Mouse (Mus musculus) kidney, adult 2 months (tissue): ENCODE measurements around the gene Utp6. TPM values are rescaled to one million over a fixed set of nuclear protein-coding genes. Genes with fewer than 3 reads are reported as not detected.
"Not testable (repeated sequence)": the region's sequence is repeated elsewhere in the genome, so short reads cannot be mapped to it uniquely, and the experiment has no call there.

Source experiments
- DNase-seq: peaks from one replicate; pipeline ENCODE4 v3.0.0; 2021
- H3K27ac ChIP-seq: fragments of 200-500 bp; 2 replicates; pipeline ENCODE4 v1.5.1; 2012; ENCODE audit warnings: low read depth, low read length, control low read depth, inconsistent platforms; ENCODE audit not compliant: insufficient read depth
- H3K27me3 ChIP-seq: fragments of 200-500 bp; replicated peaks from 2 replicates; pipeline ENCODE4 v1.6.1; 2012; ENCODE audit warnings: mild to moderate bottlenecking, moderate library complexity, low read length, inconsistent platforms; ENCODE audit not compliant: control insufficient read depth, insufficient read depth
- H3K36me3 ChIP-seq: fragments of 200-500 bp; 2 replicates; pipeline ENCODE4 v1.6.1; 2012; ENCODE audit warnings: mild to moderate bottlenecking, moderate library complexity, low read length, inconsistent platforms; ENCODE audit not compliant: control insufficient read depth, insufficient read depth
- H3K4me1 ChIP-seq: fragments of 200-500 bp; 2 replicates; pipeline ENCODE4 v1.6.1; 2011; ENCODE audit warnings: low read length; ENCODE audit not compliant: control insufficient read depth, insufficient read depth
- H3K4me3 ChIP-seq: fragments of 200-500 bp; 2 replicates; pipeline ENCODE4 v1.5.1; 2011; ENCODE audit warnings: mild to moderate bottlenecking, low read depth, low read length, control low read depth; ENCODE audit not compliant: insufficient read depth
- CTCF ChIP-seq: fragments of 200-500 bp; conservative IDR thresholded peaks from 2 replicates; pipeline ENCODE4 v1.5.1; 2011; ENCODE audit warnings: low read depth, mild to moderate bottlenecking, control low read depth, low read length, moderate library complexity, mixed read lengths; ENCODE audit not compliant: insufficient read depth, insufficient read length
- POLR2A ChIP-seq: fragments of 200-500 bp; IDR thresholded peaks from one replicate; pipeline ENCODE4 v1.6.1; 2011; ENCODE audit warnings: low read depth, low read length, control low read depth
- WGBS: fragments of 180-500 bp; shearing (Covaris S2); methylation state at CpG from one replicate; pipeline ENCODE4 v1.1.7; 2018; 5-methylcytosine and 5-hydroxymethylcytosine counted together
- polyA plus RNA-seq: library from polyadenylated mRNA; depleted of rRNA; stranded (reverse); fragments of >200 nt; gene quantifications from 2 replicates; pipeline ENCODE4 v1.2.3, GENCODE M21; 2012

Utp6 gene
- polyA plus RNA-seq, 1 experiment, result 10.3 TPM

GRCm38 (mm10) chr11:79990120-79990519 is 27.9 kb upstream of the Utp6 start:
- H3K4me3 ChIP-seq, result no peak overlapping the region
- TF ChIP-seq CTCF (no peak), POLR2A (no peak)
- no peak overlapping the region for H3K27ac ChIP-seq
- no peaks in the 10 kb centered on the region for H3K27me3 ChIP-seq
- no peaks in the 10 kb centered on the region for H3K36me3 ChIP-seq
- no peaks in the 10 kb centered on the region for H3K4me1 ChIP-seq
- WGBS, result 94% methylated on average over 2 of the region's 2 CpGs
- no peak for DNase-seq

- no peak for DNase-seq
- WGBS, result 69% methylated on average over 3 of the region's 3 CpGs
- no peak overlapping the region for H3K27ac ChIP-seq
- no peaks in the 10 kb centered on the region for H3K4me1 ChIP-seq
- H3K4me3 ChIP-seq, result no peak overlapping the region
- TF ChIP-seq POLR2A (no peak), CTCF (no peak)
- no peaks in the 10 kb centered on the region for H3K36me3 ChIP-seq
- no peaks in the 10 kb centered on the region for H3K27me3 ChIP-seq
Observed at GRCm38 (mm10) chr11:79987896-79988295, 25.7 kb upstream of the Utp6 start.

GRCm38 (mm10) chr11:79986886-79987285 is 24.7 kb upstream of the Utp6 start:
- Histone ChIP-seq H3K27me3 (no peaks in the 10 kb centered on the region), H3K27ac (no peak overlapping the region), H3K4me3 (no peak overlapping the region), H3K4me1 (no peaks in the 10 kb centered on the region), H3K36me3 (no peaks in the 10 kb centered on the region)
- WGBS, result 89% methylated on average over 4 of the region's 4 CpGs
- TF ChIP-seq POLR2A (no peak), CTCF (no peak)
- DNase-seq, result no peak

GRCm38 (mm10) chr11:79977747-79978146 is 15.6 kb upstream of the Utp6 start:
- H3K36me3 ChIP-seq, H3K4me1 ChIP-seq, H3K4me3 ChIP-seq, DNase-seq, H3K27ac ChIP-seq: not testable (repeated sequence)
- H3K27me3 ChIP-seq, result peaks cover 12% of the 10 kb centered on the region
- 84% methylated on average over 4 of the region's 4 CpGs for WGBS

GRCm38 (mm10) chr11:79977061-79977460 is 14.9 kb upstream of the Utp6 start:
- WGBS, result 96% methylated on average over 14 of the region's 14 CpGs
- not testable (repeated sequence) for H3K27ac ChIP-seq, H3K36me3 ChIP-seq, H3K4me3 ChIP-seq, DNase-seq, H3K4me1 ChIP-seq
- peaks cover 12% of the 10 kb centered on the region for H3K27me3 ChIP-seq

- H3K27me3 ChIP-seq, result peaks cover 12% of the 10 kb centered on the region
- not testable (repeated sequence) for H3K4me1 ChIP-seq, H3K36me3 ChIP-seq, H3K4me3 ChIP-seq, H3K27ac ChIP-seq, DNase-seq
- WGBS, result 80% methylated on average over 6 of the region's 6 CpGs
Observed at GRCm38 (mm10) chr11:79976645-79977044, 14.5 kb upstream of the Utp6 start.

- Histone ChIP-seq H3K4me3 (no peak overlapping the region), H3K36me3 (no peaks in the 10 kb centered on the region), H3K27me3 (peaks cover 12% of the 10 kb centered on the region), H3K27ac (no peak overlapping the region), H3K4me1 (no peaks in the 10 kb centered on the region)
- WGBS, result 100% methylated on average over 1 of the region's 1 CpGs
- DNase-seq, result no peak
- TF ChIP-seq CTCF (no peak), POLR2A (no peak)
Observed at GRCm38 (mm10) chr11:79976222-79976621, 14.0 kb upstream of the Utp6 start.

- 89% methylated on average over 2 of the region's 2 CpGs for WGBS
- TF ChIP-seq CTCF, result no peak
- no peak for TF ChIP-seq POLR2A
Observed at GRCm38 (mm10) chr11:79975377-79975776, 13.2 kb upstream of the Utp6 start.

More at GRCm38 (mm10) chr11:79975377-79975776, 13.2 kb upstream of the Utp6 start:
- Histone ChIP-seq H3K4me1 (no peaks in the 10 kb centered on the region), H3K36me3 (no peaks in the 10 kb centered on the region), H3K27ac (no peak overlapping the region), H3K27me3 (peaks cover 12% of the 10 kb centered on the region), H3K4me3 (no peak overlapping the region)
- DNase-seq, result no peak
